Mouse (Mus musculus) heart, adult 18-20 months (tissue): ENCODE results near the gene Fgf5. TPM values are rescaled to one million over a fixed set of nuclear protein-coding genes. Genes with fewer than 3 reads are reported as not detected.
A peak's percentile ranks its signal among the peaks of the same experiment; 100 is the strongest.

Experiments
- DNase-seq, 2 experiments: peaks; one replicate each; pipeline ENCODE4 v3.0.0; 2021 to 2022; ENCODE audit warnings: mixed read lengths in 1 of 2
- long read RNA-seq, 2 experiments: library from polyadenylated mRNA; stranded (forward); transcript quantifications; one replicate each; pipeline ENCODE4 v2.0.0; 2021
- total RNA-seq, 2 experiments: library from RNA; stranded (reverse); gene quantifications; 2 replicates each; pipeline ENCODE4 v1.2.3; 2021

The Fgf5 gene
- total RNA-seq: under 1 TPM in 1 of 2 experiments, not detected in 1; 0.10 TPM
- long read RNA-seq, experiment 1: 0 reads
- long read RNA-seq, experiment 2: 0 reads

DNA sequence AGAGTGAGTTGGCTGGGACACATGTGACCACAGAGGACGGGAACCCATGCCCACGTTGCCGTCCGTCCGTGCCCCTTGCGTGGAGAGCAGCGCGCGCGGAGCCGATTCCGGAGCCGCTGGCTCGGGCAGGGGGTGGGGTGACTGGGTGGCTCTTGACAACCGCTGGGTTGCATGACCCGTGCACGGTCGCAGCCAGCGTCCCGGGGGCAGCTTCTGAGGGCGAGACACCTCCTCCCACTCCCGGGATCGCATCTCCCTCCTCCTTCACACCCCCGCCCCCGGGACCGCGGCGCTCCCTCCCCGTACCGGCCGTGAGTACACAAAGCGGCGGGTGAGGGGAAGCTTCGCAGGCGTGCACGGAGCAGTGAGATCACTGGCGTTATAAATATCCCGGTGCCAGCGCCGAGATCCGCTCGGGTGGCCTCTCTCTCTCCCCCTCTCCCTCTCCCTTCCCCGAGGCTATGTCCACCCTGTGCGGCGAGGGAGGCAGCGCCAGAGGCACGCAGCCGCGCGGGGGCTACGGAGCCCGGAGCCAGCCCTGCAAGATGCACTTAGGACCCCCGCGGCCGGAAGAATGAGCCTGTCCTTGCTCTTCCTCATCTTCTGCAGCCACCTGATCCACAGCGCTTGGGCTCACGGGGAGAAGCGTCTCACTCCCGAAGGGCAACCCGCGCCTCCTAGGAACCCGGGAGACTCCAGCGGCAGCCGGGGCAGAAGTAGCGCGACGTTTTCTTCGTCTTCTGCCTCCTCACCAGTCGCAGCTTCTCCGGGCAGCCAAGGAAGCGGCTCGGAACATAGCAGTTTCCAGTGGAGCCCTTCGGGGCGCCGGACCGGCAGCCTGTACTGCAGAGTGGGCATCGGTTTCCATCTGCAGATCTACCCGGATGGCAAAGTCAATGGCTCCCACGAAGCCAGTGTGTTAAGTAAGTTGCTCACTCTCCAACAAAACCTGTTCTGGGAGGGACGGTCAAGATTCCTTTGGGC, at the start of gene Fgf5:
TSS of gene Fgf5 (plus strand) at position 347 of the 984 bp plus-strand sequence.
- DNase-seq: peak; percentile 31 to 33

DNA sequence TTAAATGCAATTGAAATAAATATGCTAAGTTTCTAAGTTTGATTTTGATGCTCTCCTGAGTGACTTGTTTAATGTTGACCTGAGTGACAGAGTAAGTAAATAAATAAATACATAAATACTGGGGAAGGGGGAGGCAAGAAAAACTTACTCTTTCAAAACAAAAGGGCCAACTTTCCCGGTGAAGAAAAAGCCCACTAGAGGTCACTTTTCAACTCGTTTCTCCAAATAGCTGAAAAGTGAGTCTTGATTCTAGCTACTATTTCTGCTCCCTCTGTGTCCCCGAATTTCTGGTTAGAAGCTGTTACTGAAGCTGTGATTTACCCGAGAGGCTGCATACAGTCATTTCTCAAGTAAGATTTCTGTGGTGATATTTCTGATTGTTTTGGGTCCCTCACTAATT, 41.5 kb upstream of the Fgf5 start:
- no peak for DNase-seq

DNA sequence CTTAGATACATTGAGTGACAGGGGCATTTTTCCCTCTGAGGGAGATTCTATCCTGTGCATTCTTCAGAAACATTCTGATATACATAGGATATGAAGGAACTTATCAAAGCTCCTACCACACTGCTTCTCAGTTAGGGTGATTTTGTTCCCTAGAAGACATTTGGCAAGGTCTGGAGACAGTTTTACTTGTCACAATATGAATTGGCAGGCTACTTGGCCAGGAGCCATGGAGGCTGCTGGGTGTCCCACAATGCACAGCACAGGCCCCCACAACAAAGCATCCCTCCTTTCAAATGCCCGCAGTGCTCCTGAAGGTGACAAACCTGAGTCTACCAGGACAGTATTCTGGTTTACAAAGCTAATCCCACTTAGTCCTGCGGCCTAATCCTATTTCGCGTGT, 32.0 kb upstream of the Fgf5 start:
- DNase-seq: no peak

DNA sequence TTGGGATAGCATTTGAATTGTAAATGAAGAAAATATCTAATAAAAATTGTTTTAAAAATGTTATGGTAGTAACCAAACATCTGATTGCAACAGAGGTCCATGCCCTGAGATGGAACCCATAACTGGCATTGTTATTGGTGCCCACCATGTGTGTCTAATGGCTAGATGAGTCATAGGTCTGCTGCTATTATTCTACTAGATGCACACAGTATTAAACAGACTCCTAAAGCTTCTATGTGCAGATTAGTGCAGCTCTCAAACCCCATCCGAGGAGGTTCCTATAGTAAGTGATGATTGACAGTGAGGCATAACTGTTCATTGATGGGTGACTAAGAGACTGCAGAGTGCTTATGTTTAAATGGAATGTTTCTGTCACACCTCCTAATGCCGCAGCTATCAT, 27.3 kb upstream of the Fgf5 start:
- no peak for DNase-seq

DNA sequence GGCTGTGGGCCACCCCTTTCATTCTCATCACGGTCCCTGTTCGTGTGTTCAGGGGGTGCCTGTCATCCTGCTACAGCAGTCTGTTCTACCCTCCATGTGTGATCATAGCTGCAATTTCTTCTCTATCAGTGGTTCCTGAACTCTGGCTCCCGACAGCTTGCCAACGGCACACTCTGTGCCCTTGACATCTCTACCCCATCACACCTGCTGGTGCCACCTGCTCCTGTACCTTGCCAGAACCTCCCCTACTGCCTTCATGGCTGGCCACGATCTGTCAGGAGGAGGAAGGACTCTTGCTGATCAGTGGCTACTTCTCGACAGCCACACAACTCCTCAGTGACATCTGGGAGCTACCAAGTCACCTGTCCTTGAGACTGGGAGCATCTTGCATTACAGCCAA, 24.5 kb upstream of the Fgf5 start:
- DNase-seq: no peak

DNA sequence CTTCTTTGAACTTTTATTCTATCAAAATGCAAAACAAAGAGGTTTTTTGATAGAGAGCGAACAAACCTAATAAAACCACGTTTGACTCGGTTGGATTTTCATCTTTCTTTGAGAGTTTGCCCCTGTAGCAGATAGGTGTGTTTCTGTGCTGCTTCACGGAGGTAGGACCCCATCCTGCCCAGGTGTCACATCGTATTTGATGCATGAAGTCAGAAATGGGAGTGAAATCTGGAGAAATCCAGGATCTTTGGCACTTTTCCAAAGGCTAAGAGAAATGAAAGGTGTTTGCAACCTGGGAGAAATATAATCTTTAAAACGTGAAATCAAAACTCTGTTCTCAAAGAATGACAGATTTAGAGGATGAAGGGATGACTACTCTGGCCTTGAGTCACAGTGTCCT, 15.5 kb upstream of the Fgf5 start:
- DNase-seq: no peak

DNA sequence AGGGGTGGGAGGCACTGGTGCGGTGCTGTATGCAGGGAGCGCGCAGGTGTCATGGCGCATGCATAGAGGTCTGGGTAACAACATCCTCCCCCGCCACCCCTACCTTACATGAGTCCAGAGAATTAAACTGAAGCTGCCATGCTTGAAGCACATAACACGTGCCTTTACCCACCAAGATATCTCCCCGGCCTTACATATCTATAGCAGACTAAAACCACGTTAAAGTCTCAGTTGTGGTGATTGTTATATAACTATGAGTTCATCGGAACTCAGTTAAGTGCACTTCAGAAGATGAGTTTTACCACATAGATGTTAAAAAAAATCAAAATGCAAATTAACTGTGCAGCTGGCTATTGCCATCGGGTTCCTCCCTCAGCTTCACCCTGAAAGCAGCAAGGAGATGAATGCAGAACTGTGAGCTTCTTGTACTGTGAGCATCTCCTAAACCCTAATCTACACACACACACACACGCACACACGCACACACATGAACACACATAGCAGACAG, 12.6 kb upstream of the Fgf5 start:
- no peak for DNase-seq

DNA sequence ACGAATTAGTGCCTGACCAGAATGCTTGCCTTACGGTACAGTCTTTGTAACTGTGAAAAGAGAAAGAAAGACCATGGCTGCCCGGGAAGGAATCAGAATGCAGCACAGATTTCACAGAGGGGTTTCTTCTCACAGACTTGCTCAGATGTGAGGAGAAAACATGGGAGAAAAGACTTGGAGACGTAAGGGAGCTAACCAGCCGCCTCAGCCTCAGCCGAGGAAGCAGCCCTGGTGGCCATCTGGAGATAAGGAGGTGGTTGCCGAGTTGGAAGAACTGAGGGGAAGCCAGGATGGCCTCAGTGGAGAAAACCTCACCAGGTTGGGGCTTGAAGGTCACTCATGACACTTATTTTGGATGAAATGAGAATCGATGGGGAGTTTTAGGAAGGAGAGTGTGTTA, 8.7 kb upstream of the Fgf5 start:
- DNase-seq: no peak

DNA sequence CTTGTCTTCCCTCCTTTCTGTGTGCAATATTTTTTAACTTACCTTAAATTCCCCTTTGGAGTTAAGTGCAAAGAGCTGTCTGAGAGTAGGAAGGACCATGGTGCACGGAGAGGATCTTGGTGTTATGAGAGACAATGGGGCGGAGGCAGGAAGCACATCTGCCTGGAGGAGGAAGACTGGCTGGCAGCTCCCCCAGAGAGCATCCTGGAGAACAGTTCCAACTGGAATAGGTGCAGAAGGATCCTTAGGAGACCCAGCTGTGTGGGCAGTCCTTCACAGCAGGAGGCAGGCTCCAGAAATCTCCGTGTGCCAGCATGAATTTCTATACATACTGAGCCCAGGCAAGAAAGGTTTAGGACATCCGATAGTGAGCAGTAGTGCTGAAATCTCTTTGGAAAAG, 8.0 kb upstream of the Fgf5 start:
- no peak for DNase-seq

DNA sequence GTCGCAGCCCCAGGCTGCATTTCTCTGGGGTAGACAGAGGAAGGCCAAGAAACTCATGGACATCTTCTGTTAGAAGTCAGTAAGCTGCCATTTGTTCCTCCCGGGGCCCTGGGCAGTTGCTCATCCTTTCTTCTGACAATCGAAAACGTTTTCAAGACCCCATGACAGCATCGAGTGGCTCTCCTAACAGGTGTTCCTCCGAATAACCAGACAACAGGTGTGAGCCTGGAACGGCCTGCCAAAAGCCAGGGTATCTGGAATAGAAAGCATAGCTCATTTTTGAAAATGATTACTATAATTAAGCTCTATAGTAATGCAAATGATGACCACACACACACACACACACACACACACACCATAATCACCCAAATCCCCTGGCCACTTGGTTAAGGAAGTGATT, 7.2 kb upstream of the Fgf5 start:
- DNase-seq: no peak

DNA sequence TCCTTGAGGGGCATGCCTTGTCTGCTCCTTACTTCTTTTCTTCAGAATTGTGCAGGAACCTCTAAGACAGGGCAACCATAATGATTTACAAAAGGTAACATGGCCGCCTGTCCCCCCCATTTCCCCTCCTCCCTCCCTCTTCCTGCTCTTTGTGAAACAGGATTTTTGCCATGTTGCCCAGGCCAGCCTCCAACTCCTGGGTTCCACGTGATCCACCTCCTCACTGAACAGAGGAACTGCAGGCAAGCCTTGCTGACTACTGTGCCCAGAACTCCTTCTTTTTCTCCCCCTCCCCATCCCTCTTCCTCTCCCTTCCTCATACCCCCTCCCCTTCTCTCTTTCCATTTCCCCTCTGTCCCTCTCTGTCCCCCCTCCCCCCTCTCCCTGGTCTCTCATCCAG, 6.5 kb upstream of the Fgf5 start:
- DNase-seq: no peak

DNA sequence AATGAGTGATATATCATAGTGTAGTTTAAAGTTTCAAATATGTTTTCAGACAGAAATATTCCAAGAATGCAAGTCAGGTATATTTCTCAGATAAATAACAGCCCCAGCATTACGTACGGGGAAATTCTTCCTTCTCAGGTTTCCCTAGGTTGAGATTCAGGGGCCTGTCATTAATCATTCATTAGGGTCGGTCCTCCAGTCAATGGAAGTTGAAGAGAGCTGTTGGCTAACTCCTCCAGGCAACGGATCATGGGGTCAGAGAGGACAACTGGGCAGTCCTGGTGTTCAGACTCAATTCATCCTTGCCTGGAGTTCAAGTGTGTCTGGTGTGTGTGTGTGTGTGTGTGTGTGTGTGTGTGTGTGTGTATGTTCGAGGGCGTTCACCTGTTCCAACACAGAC, 837 bp upstream of the Fgf5 start:
- DNase-seq: no peak

DNA sequence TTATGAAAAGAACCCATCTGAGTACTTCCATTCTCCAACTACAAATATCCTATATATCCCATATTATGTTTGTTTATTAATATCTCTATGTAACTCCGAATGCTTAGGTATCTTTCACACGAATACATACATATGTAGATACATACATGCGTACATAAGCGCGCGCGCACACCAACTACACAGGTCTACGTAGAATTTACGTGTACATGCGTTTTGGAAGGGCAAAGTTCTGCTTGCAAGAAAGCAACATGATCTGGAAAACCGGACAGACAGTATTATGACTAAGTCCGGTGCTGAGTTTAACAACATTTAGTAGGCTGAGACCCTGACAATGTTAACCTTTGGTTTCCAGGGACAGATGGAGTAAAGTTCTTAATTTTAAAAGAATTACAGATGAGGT, 1.2 kb downstream of the Fgf5 start:
- DNase-seq: no peak

DNA sequence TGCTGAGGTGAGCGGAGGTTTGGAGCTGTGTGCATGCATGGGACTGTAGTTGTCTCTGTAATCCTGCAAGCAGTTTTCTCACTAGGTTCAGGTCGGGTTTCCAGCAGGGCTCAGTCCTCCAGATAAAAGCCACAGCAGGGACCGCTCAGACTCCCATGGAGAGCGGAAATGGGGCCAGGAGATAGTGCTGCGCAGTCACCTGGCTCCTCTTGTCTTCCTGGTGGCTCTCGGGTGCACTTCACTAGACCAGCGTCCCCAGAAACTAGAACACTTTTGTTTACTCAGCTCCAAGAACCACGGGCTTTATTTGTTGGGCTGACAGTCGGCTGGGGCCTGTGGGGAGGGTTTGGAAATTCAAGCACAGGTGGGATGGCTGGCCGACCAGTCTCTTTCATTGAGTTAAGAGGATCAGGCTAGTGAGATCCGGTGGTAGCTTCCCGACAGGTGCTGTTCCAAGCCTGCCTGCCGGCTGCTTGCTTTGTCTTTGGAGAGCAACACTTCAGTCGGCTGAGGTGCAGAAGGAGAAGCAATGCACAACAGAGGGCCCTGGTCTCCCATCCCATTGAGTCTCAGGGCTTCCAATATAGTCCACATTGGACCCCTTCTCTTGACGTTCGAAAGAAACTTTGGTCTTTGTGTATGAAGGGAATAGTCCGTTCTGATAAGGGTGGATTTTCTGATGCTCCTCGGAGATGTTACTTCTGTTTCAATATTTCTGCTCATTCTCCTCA, 1.9 kb downstream of the Fgf5 start:
- DNase-seq: no peak

DNA sequence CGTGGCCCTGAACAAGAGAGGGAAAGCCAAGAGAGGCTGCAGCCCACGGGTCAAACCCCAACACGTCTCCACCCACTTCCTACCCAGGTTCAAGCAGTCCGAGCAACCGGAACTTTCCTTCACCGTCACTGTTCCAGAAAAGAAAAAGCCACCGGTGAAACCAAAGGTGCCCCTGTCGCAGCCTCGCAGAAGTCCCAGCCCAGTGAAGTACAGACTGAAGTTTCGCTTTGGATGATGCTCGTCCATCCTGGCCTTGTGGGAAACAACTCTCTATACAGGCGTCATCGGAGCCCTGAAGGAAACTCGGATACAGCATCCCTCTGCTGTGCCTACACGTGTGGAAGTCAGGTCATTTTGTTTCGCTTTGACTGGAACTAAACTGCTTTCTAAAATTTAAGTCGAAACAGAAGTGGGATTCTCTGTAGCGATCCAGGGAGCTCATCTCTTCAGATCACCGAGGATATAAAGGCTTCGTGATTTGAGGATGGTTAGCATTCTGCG, 21.4 kb downstream of the Fgf5 start:
- DNase-seq: no peak

DNA sequence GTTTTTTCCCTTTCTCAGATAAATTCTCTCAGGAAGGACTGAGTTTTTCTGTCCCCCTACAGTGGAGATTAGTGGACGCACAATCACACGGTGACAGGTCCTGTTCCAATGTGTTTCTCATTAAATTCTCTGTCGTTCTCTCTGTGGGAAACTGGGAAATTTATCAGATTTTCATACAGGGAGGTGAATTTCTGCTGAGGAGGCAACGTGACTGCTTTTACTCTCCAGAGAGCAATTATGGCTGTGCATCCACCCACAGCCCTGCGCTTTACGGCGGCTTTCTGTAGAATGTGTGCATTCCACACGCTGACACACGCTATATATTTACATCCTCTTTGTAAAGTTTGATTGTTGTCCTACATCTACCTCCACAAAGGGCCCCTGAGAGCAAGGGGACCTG, 28.0 kb downstream of the Fgf5 start:
- no peak for DNase-seq

DNA sequence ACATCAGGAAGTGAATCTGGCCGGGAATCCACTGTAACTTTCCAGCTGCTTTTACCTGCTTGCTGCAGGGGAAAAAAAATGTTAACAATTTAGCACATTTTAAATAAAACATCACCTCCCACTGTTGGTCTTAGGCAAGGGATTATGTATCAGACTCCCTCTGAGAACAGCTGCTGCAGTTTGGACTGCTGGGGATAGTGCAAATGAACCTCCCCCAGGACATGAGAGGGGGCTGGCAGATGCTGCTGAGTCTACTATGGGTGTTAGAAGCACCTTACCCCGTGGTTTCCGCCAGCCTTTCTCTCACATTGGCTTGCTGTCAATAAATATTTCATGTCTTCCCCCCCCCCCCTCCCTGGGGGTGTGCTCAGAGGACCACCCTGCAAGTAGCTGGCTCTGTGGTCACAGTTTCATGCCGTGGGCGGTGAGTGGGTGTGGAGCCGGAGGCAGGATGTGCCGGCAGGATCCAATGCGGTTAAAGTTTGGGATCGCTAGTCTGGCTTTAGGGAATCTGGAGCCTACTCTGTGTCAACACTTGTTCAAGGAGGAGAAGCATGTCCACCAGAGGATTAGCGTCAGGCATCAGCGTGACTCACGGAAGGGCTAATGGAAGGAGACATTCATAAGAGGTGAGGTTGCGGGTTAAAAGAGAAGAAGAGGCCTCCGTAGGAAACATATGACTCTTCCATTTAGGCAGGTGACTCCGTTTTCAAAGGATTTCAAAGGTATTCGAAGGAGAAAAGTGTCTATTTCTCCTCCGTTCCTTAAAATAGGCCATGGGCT, 29.9 kb downstream of the Fgf5 start:
- DNase-seq: no peak

DNA sequence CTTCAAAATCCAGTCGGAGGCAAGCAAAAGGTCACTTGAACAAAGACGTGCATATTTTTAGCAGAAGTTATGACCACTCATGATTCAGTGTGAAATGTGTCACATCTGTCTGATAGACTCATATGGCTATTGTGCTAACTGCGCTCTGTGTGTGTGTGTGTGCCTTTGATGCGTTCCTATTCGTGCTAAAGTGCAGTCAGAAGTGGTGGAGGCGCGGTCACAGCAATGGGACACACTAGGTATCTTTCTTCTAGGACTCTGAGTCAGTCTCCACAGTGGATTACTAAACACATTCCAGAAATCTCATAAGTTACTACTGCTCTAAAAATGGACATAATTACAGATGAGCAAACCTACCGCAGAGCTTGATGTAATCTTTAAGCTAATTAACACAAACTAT, 36.7 kb downstream of the Fgf5 start:
- no peak for DNase-seq

DNA sequence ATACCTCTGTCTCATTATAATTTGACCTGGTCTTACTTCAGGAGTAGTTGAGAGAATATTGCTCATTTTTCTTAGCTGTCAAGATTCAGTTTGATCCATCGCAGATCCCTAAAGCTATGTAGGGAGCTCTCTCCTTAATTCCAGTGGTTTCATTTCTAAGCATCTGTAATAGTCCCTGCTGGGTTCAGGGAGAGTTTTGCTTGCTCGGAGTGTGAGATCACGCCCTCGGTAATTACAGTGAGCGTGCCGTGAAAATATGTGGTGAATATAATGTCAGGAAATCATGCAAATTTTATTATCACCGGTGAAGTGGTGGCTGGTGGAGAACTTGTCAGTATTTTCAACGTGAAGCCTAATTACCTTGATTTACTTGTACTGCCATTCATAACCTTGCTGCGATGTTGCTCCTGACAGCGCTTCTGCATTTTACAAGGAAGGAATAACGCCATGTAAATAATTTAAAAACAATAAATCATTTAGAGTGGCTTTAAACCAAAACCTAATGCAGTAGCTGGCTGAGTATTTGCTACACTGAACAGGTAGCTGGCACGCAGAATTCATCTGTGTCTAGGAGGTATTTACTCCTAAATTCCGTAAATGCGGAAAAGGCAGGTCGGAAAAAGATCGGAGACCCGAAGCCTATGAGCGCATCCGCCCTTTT, 38.5 kb downstream of the Fgf5 start:
- DNase-seq: no peak

DNA sequence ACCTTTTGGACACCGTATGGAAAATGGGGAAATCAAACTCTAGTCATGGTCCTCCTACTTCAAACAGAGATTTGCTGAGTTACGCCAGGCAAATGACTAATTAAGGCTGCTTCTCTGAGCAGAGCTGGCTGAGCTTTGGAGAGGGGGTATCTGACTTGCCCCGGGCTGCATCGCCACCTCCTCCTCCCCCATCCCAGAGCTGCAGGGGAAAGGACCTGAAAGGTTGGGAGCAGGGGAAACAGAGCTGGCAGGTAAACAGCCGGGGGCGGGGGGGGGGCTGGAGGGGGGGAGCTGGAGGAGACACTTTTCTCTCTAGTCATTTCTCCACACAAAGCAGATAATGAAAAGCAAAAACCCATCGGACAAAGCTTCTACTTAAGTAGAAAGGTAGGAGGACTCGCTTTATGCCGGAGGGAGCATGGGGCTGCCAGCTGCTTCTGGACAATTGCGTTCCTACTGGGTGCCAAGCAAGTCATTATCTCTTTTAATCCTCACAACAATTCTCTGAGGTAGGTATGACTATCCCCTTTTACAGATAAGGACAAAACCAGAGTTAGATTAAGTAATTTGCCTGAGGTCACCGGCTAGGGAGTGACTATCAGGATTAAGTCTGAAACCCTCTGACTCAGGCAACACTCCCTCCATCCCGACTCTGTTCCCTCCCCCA, 39.2 kb downstream of the Fgf5 start:
- DNase-seq: no peak

DNA sequence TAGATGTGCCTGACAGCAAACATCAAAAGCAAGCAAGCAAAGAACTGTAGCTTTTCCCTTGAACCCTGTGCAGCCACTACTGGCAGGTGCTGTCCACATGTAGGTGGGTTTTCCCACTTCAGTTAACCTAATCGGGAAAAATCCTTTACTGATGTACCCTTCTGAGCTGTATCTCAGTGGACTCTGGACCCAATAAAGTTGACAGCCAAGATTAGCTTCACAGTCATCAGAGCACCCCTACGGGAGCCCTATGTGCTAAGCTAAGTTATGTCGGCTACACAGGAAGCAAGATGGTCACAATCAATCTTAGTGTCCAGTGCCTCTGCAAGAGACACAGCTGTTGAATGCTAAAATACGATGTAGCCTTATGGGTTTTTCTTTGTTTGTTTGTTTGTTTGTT, 46.1 kb downstream of the Fgf5 start:
- DNase-seq: no peak
